Mouse (Mus musculus) layer of hippocampus, postnatal 36 days (tissue): ENCODE data around the gene Ccdc124. TPM values are rescaled to one million over a fixed set of nuclear protein-coding genes. Genes with fewer than 3 reads are reported as not detected.
A peak's percentile ranks its signal among the peaks of the same experiment; 100 is the strongest.

ENCODE experiments used
- DNase-seq, 2 experiments: peaks; one replicate each; pipeline ENCODE4 v3.0.0; 2022
- total RNA-seq, 2 experiments: library from RNA; stranded (reverse); gene quantifications; 2 replicates each; pipeline ENCODE4 v1.2.3; 2021

Ccdc124 gene
- total RNA-seq, 2 experiments from 2014 or later, result 83.4 to 95.4 TPM

DNA sequence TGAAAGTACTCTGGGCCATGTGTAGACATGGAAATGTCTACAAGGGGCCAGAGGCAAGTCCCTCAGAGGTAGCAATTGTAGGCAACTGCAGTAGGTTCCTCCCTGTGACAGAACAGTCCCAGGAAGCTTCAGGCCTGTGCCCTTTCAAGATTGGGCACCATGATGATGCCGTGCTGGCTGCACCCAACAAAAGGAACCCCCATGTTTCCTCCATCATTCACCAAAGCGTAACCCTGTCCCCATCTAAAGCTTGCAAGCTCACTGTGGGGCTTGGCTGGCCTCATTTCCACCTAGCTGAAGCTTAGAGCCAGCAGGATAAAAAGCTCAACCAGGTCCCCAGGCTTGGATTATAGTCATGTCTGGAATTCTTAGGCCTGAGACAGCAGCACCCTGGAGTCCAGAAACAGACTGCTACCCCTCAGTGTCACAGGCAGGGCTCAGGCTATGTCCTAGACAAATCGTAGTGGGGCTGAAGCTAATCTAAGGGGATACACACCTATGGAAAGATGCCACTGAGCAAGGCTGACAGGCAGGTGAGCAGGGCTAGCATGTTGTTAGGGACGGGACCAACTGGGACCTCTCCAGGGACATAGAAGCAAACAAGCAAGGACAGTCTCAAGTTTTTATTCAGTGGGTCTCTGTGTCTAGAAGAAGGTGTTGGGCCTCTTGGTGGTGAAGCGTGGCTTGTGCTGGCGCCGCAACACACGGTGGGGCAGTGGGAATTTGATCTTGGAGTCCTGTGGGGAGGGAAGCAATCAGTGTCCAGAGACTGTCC lies 21.2 kb upstream of the Ccdc124 start:
- no peak for DNase-seq

DNA sequence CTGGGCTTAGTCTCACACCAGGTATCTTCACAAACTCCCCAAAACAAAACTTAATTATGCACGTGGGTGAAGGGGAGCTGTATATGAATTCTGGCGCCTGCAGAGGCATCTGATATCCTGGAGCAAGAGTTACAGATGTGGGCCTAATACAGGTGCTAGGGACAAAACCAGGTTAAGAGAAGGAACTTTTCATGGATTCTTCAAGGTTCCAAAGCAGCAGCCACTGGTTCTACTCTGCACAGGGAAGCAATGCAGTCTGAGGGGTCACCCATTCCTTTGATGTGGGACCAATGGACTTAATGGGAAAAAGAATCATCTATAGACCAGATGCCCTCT lies 20.6 kb upstream of the Ccdc124 start:
- no peak for DNase-seq

DNA sequence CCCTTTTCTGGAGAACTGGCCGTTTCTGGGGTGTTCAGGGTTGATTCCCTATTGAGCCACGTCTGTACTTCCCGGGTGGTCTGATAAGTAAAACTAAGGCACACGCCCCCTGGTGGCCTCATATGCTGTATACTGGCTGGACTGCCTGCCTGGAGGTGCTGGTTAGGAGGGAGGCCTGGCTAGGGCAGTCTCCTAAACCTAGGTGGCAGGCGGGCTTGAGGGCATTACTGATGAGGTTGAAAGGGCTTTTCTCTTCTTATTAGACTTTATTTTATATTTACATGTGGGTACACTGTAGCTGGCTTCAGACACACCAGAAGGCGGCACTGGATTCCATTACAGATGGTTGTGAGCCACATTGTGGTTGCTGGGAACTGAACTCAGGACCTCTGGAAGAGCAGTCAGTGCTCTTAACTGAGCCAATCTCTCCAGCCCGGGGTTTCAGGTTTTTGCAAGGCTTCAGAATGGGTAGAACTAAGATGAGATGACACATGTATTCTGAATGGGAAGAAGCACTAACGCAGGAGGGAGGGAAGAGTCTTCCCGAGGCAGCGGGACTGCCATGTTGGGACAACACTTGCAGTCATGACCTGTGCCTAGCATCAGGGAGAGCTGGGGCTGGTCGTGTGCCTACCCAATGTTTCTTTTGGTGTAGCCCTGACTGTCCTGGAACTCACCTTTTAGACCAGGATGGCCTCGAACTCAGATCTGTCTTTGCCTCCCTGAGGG lies 20.1 kb upstream of the Ccdc124 start:
- DNase-seq, result peak in 1 of 2 experiments; percentile 43

DNA sequence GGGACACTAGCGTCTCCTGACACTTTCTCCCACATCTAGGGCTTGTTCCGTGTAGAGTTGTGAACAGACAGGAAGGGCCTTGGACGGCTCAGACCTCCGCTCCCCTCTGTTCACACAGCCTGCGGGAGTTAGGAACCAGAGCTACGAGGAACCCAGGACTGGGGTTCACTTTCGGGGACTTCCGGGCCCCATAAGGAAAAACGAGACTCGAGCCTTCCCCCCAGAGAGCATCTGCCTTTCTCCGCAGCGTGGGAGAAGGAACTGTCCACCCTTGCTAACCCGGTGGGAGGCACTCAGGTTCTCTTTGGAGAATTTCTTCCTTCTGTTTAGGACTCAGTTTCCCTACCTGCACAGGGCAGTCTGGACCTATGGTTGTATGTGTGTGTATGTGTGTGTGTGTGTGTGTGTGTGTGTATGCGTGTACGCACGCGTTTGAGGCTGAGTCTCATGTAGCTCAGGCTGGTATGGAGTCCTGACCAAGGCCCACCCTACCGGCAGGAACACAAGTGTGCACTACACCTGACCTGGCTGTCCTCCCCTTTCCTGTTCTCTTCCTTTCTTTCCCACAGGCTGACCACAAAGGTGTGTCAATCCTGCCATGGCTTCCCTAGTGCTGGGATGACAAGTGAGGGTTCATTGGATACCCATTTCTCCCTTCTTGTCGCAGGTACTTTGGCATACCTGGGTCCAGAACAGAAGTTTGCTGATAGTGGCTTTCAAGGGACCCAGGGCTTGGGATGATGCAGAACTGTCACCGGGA lies 19.3 kb upstream of the Ccdc124 start:
- no peak for DNase-seq

DNA sequence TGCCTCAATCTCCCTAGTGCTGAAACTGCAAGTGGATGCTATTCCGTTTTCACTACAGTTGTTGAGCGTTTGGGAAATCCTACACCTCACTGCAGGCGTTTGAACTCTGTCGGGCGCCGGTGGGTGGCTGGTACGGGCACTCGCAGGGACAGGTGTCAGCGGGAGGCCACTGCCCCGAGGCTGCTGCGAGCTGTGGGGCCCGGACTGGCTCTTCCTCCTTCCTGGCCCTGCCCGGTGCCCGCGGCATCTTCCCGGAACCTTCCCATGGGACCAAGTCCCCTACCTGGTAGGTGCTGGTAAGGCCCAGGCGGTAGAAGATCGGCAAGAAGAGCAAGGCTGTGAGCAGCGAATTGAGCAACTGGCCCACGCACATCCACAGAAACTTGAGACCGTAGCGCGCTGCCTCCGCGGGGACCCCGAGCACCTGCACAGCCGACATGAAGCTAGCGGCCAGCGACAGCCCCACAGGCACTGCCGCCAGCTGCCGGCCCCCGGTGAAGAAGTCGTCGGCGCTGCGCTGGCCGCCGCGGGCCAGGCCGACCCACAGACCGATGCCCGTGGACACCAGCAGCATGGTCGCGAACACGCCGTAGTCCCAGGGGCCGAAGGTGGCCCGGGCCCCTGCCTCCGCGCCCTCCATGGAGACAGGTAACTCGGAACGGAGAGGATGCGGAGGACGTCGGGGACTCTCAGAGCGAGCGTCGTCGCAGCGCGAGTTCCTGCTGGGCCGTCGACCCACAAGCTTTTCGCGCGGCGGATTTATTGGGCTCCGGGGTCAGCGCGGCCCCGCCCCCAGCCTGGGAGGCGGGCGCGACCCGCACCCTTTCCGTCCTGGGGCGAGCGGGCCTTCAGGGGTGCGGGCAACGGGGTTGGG lies 18.5 kb upstream of the Ccdc124 start, which contains the start of gene Slc5a5:
TSS of gene Slc5a5 (minus strand) at position 736 of the 874 bp plus-strand sequence.
- no peak for DNase-seq

DNA sequence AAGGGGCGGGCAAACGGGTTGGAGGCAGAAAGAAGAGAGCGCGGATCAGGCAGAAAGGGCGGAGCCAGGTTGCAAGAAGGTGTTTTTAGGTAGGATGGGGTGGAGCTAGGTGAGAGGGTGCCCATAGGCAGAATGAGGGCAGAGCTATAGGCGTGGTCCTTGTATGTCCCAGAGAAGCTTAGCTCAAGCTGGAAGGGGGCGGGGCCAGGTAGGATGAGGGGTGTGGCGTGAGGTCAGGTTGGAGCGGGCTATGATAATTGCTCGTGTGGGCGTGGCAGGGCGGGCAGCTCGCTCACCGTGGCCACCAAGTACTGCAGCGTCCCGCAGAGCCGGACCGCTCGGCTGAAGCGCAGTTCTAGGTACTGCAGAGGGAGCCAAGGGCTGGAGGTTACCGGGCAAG lies 17.6 kb upstream of the Ccdc124 start:
- DNase-seq, result no peak

DNA sequence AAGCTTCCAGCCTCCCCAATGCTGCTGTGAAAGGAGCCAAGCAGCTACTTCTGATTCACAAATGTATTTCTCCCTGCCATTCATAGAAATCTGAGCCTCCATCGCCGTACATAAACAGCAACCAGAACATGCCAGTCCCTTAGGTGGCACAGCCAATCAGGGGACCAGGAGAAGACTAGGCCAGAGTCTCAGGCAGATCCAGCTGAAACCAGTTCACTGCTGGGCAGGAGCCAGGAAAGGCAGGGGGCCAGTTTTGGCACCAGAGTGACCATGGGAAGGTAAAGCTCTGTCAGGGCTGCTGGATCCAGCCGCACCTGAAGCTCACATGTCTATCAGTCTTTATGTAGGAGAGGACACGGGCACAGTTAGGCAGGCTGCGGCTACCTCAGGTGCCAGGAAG lies 16.9 kb upstream of the Ccdc124 start:
- DNase-seq, result no peak

DNA sequence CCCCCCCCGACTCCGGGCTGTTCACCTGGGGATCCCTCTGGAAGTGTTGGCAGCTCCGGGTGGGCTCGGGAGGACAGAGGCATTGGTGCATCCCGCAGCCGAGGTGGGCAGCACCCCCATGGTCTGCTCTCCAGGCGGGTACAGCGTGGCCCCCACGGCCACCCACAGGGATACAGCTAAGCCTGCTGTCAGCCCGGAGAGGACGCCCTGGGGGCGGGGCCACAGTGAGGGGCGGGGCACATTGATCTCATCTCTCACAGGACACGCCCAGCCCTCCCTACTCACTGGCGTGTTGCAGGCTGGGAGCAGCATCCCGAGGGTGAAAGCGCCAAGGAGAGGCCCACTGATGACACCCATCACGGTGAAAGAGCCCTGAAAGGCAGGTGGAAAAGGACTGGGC lies 13.9 kb upstream of the Ccdc124 start:
- DNase-seq, result no peak

DNA sequence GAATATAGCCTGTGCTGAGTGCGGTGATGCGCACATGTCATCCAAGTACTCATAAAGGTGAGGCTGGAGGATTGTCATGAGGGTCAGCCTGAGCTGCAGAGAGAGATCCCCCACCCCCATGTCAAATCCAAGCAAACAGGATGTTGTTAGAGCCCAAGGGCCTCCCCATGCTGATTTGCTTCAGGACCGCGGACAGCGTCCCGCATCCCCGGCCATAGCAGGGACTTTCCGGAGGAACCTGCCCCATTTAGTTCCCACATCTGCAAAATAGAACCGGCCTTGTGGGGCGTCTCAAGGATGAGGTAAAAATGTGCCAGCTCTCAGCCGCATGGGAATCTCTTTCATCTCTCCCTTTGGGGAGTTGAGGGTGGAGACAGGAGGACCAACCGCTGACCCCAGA lies 11.9 kb upstream of the Ccdc124 start:
- DNase-seq, result no peak

DNA sequence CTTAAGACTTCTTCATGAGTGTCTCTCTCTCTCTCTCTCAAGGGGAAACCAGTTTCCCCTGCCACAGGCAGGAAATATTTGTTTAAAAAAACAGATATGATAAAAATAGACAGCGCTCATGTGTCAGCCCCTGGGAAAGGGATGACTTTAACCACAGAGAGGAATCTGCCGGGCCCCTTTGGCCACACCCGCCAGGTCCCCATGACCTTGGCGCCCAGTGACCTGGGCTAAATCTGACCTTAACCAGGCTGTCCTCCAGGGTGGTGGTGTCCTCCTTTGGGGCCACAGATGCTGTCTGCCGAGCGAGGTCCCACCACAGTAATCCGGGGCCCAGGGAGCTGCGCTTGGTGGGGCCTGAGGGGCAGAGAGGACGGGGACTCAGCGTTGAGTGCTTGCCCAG lies 10.9 kb upstream of the Ccdc124 start:
- no peak for DNase-seq

DNA sequence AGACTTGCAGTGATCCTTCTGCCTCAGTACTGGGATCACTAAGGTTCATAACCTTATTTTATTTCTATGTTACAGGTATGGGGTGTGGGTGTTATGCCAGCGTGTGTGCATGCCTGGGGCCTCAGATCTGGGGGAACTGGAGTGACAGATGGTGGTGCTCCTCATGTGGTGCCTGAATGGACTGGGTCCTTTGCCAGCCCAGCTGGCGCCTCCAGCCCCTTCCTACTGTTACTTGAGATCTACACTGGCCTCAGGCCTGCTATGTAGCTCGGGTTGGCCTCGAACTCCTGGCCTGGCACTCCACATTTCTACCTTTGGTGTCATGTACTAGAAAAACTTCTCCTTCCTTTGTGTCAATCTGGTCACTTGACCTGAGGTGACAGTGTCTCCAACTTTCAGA lies 10.5 kb upstream of the Ccdc124 start:
- no peak for DNase-seq

DNA sequence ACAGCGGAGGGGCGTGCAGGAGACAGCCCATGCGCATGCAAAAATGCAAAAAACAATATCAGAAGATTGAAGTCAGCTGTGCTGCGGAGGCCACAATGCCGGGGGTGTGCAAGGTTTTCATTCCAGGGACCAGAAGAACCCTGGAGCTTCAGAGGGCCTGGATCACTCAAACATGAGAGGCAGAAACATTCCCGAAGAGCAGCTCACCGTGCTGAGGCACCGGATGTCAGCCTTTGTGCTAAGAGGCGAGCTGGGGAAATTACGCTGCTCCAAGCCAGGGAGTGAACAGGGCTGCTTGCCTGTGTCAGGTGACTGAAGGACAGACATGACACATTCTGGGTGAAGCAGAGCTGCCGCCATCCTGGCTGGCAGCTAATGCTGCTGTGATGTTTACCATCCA lies 6.8 kb upstream of the Ccdc124 start:
- DNase-seq, result no peak

DNA sequence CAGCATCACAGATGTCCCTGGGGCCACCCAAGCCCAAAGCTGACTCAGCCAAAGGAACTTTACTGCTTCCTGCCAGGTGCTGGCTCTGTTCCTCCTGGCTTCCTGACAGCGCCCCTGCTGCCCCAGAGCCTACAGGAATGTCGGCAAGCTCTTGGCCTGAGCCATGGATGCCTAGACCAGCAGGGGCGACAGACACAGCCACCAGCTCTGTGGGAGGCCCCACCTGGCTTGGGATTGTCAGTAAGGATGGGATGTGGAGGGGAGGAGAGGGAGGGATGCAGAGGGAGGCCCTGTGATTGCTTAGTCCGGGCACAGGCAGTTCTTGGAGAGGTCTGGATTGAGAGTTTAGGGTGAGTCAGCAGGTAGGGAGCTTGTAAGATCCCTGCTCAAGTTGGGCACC lies 6.4 kb upstream of the Ccdc124 start:
- DNase-seq, result no peak

DNA sequence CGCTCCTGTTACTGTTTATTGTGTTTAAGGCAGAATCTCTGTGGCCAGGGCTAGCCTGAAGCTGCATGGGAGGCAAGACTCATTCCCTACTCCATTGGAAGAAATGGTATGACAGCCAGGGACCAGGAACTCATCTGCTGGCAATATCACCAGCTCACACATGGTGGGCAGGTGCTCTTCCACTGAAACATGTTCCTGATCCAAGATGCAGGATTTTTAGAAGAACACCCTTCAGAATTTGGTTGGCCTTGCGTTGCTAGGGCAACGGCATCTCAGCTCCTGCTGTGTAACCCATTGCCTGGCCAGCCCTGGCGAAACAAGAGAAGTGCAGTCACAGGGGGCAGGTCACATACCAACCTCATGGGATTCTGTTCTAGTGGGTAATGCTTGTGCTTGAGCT lies 5.8 kb upstream of the Ccdc124 start:
- no peak for DNase-seq

DNA sequence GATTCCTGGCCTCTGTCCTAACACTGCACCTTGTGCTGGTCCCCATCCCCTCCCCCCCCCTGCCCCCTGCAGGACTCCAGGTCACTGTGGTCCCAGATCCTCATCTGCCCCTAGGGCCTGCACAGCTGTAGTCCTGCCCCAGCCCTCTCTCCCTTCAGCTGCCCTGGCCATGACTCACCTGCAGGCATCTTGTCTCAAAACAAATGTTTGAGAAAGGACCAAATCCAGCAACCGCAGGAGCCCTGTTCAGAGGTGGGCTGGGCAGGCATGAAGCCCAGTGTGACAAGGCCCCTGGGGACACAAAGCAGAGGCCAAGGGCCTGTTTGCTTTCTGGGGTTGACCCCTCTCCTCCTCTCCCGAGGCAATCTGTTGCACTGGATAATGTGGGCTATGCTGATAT lies 4.4 kb upstream of the Ccdc124 start:
- no peak for DNase-seq

DNA sequence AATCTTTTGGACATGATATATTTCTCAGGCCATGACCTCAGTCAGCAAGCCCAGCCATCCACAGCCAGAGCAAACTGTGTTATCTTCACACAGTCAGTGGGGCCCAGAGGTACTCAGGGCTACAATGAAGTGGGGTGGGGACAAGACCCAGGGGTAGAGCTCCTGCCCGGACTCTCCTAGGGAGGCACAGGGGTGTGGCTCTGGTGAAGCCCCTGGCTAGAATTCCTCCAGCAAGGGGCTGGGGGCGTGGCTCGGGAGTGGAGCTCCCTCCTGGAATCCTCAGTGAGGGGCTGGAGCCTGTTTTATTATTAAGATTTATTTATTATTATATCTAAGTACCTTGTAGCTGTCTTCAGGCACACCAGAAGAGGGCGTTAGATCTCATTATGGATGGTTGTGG lies 2.6 kb upstream of the Ccdc124 start:
- DNase-seq, result no peak

DNA sequence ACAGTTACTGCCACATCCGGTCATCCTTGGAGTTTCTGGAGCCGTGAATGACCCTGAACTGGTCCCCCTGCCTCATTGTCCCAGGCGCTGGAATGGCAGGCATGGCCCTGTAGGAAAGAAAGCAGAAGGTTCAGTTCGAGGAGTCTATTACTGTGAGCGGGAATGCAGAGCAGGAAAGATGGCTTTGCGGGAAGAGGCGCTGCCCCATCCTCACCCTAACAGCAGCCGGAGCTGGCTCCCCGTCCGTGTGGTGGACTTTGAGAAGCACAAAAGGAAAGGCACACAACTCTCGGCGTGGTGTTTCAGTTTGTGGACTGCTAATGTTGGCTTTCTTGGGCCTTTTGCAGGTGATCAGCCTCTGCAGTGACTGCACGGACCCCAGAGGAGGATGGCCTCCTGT lies 706 bp upstream of the Ccdc124 start:
- no peak for DNase-seq

DNA sequence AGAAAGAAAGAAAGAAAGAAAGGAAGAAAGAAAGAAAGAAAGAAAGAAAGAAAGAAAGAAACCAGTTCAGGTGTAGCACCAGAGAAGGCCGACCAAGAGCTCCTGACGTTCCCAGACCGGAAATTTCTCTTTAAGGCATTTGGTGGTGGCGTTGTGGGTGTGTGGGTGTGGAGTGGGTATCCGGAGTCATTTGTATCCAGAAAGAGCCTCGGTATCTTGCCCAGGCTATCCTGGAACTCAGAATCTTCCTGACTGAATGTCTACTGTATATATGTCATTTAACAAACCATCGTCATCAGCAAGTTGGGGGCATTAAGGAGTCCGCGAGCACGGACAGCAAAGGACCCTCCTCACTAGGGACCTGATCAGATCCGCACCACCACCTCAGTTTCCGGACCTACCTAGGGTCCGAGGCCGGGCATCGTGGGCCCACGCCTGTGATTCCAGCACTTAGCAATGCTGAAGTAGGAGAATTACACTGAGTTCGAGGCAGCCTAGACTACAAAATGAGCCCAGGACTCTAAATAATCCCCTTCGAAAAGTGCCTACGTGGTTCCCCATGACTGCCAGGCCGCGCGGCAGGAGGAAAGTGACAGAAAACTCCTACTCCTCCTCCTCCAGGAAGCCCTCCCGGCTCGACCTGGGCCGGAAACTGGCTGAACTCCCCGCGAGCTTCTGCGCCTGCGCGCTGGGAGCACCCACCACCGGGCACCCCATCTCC lies 932 bp downstream of the Ccdc124 start:
- no peak for DNase-seq

DNA sequence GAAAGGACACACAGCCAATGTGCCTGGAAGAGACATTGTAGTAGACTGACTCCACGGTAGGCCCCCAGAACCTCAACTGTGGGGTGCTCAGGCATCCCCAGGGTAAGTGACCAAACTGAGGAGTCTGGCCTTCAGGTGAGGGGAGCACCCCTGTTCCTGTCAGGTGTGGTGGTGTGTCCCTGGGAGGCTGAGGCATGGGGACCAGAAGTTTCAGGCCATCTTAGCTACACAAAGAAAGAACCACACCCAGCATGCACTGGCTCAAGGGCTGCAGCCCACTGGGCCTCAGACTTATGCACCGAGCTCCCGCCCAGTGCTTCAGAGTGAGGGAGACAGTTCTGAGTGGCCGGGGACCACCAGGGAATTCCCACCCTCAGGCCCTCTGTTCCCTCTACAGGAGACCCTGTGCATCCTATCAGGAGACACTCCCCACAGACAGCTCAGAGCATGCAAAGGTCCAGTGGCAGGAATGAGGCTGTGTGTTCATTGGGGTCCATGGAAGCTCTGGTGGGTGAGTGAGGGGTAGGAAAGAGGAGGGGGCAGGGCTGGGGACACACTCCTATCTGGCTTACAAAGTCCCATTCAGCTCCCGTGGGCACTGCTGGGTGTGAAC lies 2.4 kb downstream of the Ccdc124 start:
- DNase-seq, result no peak

DNA sequence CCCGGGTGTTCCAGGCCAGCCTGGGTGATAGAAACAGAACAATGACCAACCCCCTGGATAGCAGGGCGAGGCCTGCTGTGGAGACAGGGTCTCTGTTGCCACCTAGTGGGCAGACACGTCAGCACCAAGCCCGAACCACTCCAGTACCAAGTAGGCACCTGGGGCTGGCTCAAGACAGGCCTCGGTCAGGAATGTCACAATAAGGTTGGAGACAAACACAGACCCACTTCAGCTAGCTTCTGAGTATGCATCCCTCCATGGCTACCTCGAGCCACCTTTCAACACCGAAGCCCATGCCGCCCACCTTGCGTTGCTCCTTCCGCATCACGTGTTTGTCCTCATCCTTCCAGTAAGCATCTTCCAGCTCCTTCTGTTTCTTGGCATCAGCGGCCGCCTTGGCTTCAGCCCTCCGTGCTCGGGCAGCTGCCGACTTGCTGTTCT lies 4.1 kb downstream of the Ccdc124 start:
- peak; percentile 66 to 71 for DNase-seq

DNA sequence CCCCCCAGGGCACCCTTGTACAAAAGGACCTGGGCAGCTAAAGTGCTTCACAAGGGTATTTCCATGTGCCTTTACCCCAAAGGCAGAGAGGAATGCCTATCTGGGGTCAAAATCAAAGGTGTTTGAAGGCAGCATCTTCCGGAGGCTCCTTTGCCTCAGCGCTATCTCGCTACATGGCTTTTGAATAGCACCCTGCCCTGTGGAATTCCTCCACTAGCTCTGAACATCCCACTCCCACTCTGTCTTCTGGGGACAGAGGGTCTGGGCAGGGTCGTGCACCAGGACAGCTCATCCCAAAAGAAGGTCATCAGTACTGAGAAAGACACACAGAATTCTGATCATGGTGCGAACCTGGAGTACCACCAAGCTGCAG lies 4.5 kb downstream of the Ccdc124 start:
- DNase-seq, result no peak
